Mouse (Mus musculus) MEL (cell line): Measurements from ENCODE around the gene Sgsm3. TPM values are rescaled to one million over a fixed set of nuclear protein-coding genes. Genes with fewer than 3 reads are reported as not detected.

Experiments
- DNase-seq: peaks from one replicate; pipeline ENCODE4 v3.0.0; 2011; ENCODE audit warnings: low read depth, low spot score
- H3K27ac ChIP-seq: 2 replicates; pipeline ENCODE4 v1.5.1; 2012; ENCODE audit warnings: low read depth, mild to moderate bottlenecking, control low read depth, low read length, moderate library complexity; ENCODE audit not compliant: control insufficient read depth
- H3K27me3 ChIP-seq, 2 experiments: fragments of 150-350 bp in 1 of 2; sonication (generic) in 1 of 2; 2 replicates each; pipeline ENCODE4 v1.6.1; 2012; ENCODE audit warnings: low read length in 2 of 2, mild to moderate bottlenecking in 2 of 2, improper control_type of control experiment in 1 of 2, moderate library complexity in 1 of 2; ENCODE audit not compliant: insufficient read depth in 2 of 2, control insufficient read depth in 1 of 2
- H3K36me3 ChIP-seq, 2 experiments: 2 replicates each; pipeline ENCODE4 v1.6.1; 2012 to 2014; ENCODE audit warnings: low read length in 2 of 2, improper control_type of control experiment in 1 of 2, inconsistent platforms in 1 of 2, mild to moderate bottlenecking in 1 of 2; ENCODE audit not compliant: insufficient read depth in 2 of 2, control insufficient read depth in 1 of 2
- H3K4me1 ChIP-seq, 2 experiments: fragments of 150-350 bp in 1 of 2; sonication (generic) in 1 of 2; 2 replicates each; pipeline ENCODE4 v1.6.1; 2012; ENCODE audit warnings: low read length in 2 of 2, improper control_type of control experiment in 1 of 2, mild to moderate bottlenecking in 1 of 2; ENCODE audit not compliant: insufficient read depth in 2 of 2, control insufficient read depth in 1 of 2
- H3K4me3 ChIP-seq, 2 experiments: fragments of 150-350 bp in 1 of 2; sonication (generic) in 1 of 2; 2 replicates each; pipeline ENCODE4 v1.5.1; 2012; ENCODE audit warnings: low read depth in 2 of 2, low read length in 2 of 2, mild to moderate bottlenecking in 2 of 2, moderate library complexity in 2 of 2, control low read depth in 1 of 2, improper control_type of control experiment in 1 of 2; ENCODE audit not compliant: control insufficient read depth in 1 of 2, insufficient read depth in 1 of 2
- H3K79me2 ChIP-seq: 2 replicates; pipeline ENCODE4 v1.6.1; 2012; ENCODE audit warnings: mild to moderate bottlenecking, low read length, moderate library complexity; ENCODE audit not compliant: control insufficient read depth, poor library complexity, insufficient read depth
- H3K9ac ChIP-seq: 2 replicates; pipeline ENCODE4 v1.6.1; 2012; ENCODE audit warnings: low read depth, mild to moderate bottlenecking, control low read depth, low read length, moderate library complexity; ENCODE audit not compliant: control insufficient read depth, poor library complexity, severe bottlenecking
- H3K9me3 ChIP-seq: fragments of 150-350 bp; sonication (generic); replicated peaks from 2 replicates; pipeline ENCODE4 v1.6.1; 2012; ENCODE audit warnings: mild to moderate bottlenecking, low read length, improper control_type of control experiment, moderate library complexity; ENCODE audit not compliant: insufficient read depth
- BHLHE40 ChIP-seq: IDR thresholded peaks from 2 replicates; pipeline ENCODE4 v1.6.1; 2012; ENCODE audit warnings: low read depth, mild to moderate bottlenecking, inconsistent platforms, low read length, improper control_type of control experiment, borderline replicate concordance
- ELF1 ChIP-seq: IDR thresholded peaks from 2 replicates; pipeline ENCODE4 v1.6.1; 2014; ENCODE audit warnings: low read depth, mild to moderate bottlenecking, inconsistent platforms, low read length, improper control_type of control experiment, moderate library complexity
- ETS1 ChIP-seq: IDR thresholded peaks from 2 replicates; pipeline ENCODE4 v1.6.1; 2012; ENCODE audit warnings: low read depth, mild to moderate bottlenecking, inconsistent platforms, low read length, improper control_type of control experiment, moderate library complexity
- GATA1 ChIP-seq: IDR thresholded peaks from 2 replicates; pipeline ENCODE4 v1.6.1; 2011; ENCODE audit warnings: low read depth, low read length, improper control_type of control experiment
- HCFC1 ChIP-seq: IDR thresholded peaks from 2 replicates; pipeline ENCODE4 v1.6.1; 2012; ENCODE audit warnings: low read depth, mild to moderate bottlenecking, inconsistent platforms, low read length, improper control_type of control experiment, moderate library complexity
- MAX ChIP-seq: IDR thresholded peaks from 2 replicates; pipeline ENCODE4 v1.6.1; 2011; ENCODE audit warnings: low read length, improper control_type of control experiment
- MAZ ChIP-seq: IDR thresholded peaks from 2 replicates; pipeline ENCODE4 v1.6.1; 2012; ENCODE audit warnings: low read depth, mild to moderate bottlenecking, inconsistent platforms, low read length, improper control_type of control experiment
- MEF2A ChIP-seq: IDR thresholded peaks from 2 replicates; pipeline ENCODE4 v1.6.1; 2014; ENCODE audit warnings: low read depth, mild to moderate bottlenecking, inconsistent platforms, low read length, improper control_type of control experiment; ENCODE audit not compliant: poor library complexity, insufficient replicate concordance, severe bottlenecking; ENCODE audit errors: extremely low read depth
- MXI1 ChIP-seq: IDR thresholded peaks from 2 replicates; pipeline ENCODE4 v1.6.1; 2011; ENCODE audit warnings: mild to moderate bottlenecking, low read depth, low read length, improper control_type of control experiment
- MYB ChIP-seq: IDR thresholded peaks from 2 replicates; pipeline ENCODE4 v1.6.1; 2011; ENCODE audit warnings: mild to moderate bottlenecking, low read depth, low read length, improper control_type of control experiment
- NELFE ChIP-seq: IDR thresholded peaks from 2 replicates; pipeline ENCODE4 v1.6.1; 2011; ENCODE audit warnings: low read depth, low read length, improper control_type of control experiment
- NRF1 ChIP-seq: IDR thresholded peaks from 2 replicates; pipeline ENCODE4 v1.6.1; 2014; ENCODE audit warnings: low read depth, mild to moderate bottlenecking, inconsistent platforms, low read length, improper control_type of control experiment, moderate library complexity; ENCODE audit not compliant: poor library complexity, insufficient read depth, severe bottlenecking
- POLR2A ChIP-seq, 2 experiments: IDR thresholded peaks; 2 replicates each; pipeline ENCODE4 v1.6.1; 2011 to 2012; ENCODE audit warnings: low read length in 2 of 2, mild to moderate bottlenecking in 2 of 2, control low read depth in 1 of 2, improper control_type of control experiment in 1 of 2, low read depth in 1 of 2, moderate library complexity in 1 of 2; ENCODE audit not compliant: control insufficient read depth in 1 of 2, insufficient read depth in 1 of 2, poor library complexity in 1 of 2
- POLR2AphosphoS2 ChIP-seq: IDR thresholded peaks from 2 replicates; pipeline ENCODE4 v1.6.1; 2011; ENCODE audit warnings: low read length, improper control_type of control experiment
- RCOR1 ChIP-seq: IDR thresholded peaks from 2 replicates; pipeline ENCODE4 v1.6.1; 2012; ENCODE audit warnings: low read depth, mild to moderate bottlenecking, inconsistent platforms, low read length, improper control_type of control experiment
- SIN3A ChIP-seq: IDR thresholded peaks from 2 replicates; pipeline ENCODE4 v1.6.1; 2012; ENCODE audit warnings: low read length, improper control_type of control experiment, inconsistent platforms
- SMC3 ChIP-seq: IDR thresholded peaks from 2 replicates; pipeline ENCODE4 v1.6.1; 2011; ENCODE audit warnings: low read depth, low read length, improper control_type of control experiment
- TAL1 ChIP-seq: IDR thresholded peaks from 2 replicates; pipeline ENCODE4 v1.6.1; 2012; ENCODE audit warnings: mild to moderate bottlenecking, inconsistent platforms, low read length, moderate library complexity, mixed read lengths
- TCF12 ChIP-seq: IDR thresholded peaks from 2 replicates; pipeline ENCODE4 v1.6.1; 2014; ENCODE audit warnings: low read depth, mild to moderate bottlenecking, inconsistent platforms, low read length, improper control_type of control experiment, moderate library complexity
- USF1 ChIP-seq: IDR thresholded peaks from 2 replicates; pipeline ENCODE4 v1.6.1; 2014; ENCODE audit warnings: low read depth, mild to moderate bottlenecking, inconsistent platforms, low read length, improper control_type of control experiment, moderate library complexity
- ZC3H11A ChIP-seq: IDR thresholded peaks from 2 replicates; pipeline ENCODE4 v1.6.1; 2012; ENCODE audit warnings: low read depth, mild to moderate bottlenecking, inconsistent platforms, low read length, improper control_type of control experiment
- ZMIZ1 ChIP-seq: IDR thresholded peaks from 2 replicates; pipeline ENCODE4 v1.6.1; 2012; ENCODE audit warnings: low read depth, mild to moderate bottlenecking, inconsistent platforms, low read length, improper control_type of control experiment, moderate library complexity
- ZNF384 ChIP-seq: IDR thresholded peaks from 2 replicates; pipeline ENCODE4 v1.6.1; 2012; ENCODE audit warnings: low read depth, mild to moderate bottlenecking, inconsistent platforms, low read length, improper control_type of control experiment
- polyA plus RNA-seq, 2 experiments: library from polyadenylated mRNA; stranded (reverse) in 1 of 2; unstranded in 1 of 2; fragments of >175 nt in 1 of 2; fragments of >200 nt in 1 of 2; gene quantifications; 2 replicates each; pipeline versions ENCODE4 v1.2.1 to v1.2.4; 2012; ENCODE audit warnings: low replicate concordance in 2 of 2, low read depth in 1 of 2; ENCODE audit not compliant: insufficient read length in 2 of 2, insufficient read depth in 1 of 2, missing spikeins in 1 of 2
- total RNA-seq: library from RNA; depleted of rRNA; stranded (reverse); fragments of 300-350 nt; gene quantifications from 2 replicates; pipeline ENCODE4 v1.2.3, GENCODE M21; 2012

Sgsm3 gene
- total and polyA plus RNA-seq, 3 experiments: 33.0 to 39.5 TPM; not detected in 1

DNA sequence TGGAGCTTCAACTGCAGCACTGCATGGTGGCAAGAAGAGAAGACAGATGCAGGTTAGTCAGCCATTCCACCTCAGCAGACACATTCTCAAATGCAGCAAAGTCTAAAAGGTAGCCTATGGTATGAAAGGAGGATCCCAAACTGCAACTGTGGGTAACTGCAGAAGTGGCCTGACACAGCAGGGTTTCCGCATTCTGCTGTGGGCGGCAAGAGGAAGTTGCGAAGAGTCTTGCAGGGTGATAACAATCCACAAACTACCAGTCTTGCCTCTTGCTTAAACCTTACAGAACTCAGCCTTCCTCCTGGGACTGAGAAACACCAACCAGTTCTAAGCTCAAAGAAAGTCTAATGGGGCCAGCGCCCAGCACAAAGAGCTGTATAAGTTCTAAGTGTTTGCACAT, 67.8 kb downstream of the Sgsm3 start (continued):
- TF ChIP-seq MXI1 (peak; percentile 62; the same call in 1 of the 2 replicates), ELF1 (peak; percentile 87), BHLHE40 (no peak), GATA1 (peak; percentile 89), MEF2A (no peak), RCOR1 (no peak; the same call in 1 of the 2 replicates), TAL1 (peak; percentile 25; the same call in 1 of the 2 replicates), MYB (peak; percentile 5; the same call in 1 of the 2 replicates), ZC3H11A (no peak), POLR2A (IDR thresholded peaks at IDR 0.05; ENCODE audit: control insufficient read depth in 1 of 2, insufficient read depth in 1 of 2, low read depth in 1 of 2, low read length in 2 of 2, poor library complexity in 1 of 2) (no peak), ETS1 (peak; percentile 95)

- Histone ChIP-seq H3K9me3 (no peaks in the 10 kb centered on the region), H3K4me1 (peaks cover 12 to 27% of the 10 kb centered on the region in 2 experiments), H3K36me3 (peaks cover 0 to 29% of the 10 kb centered on the region in 2 experiments; a peak in 2 of 4 replicates), H3K9ac (peak overlapping the region; percentile 48), H3K27ac (peak overlapping the region; percentile 91), H3K4me3 (peak overlapping the region; percentile 1 to 12; a peak in 3 of 4 replicates), H3K27me3 (no peaks in the 10 kb centered on the region), H3K79me2 (no peaks in the 10 kb centered on the region)
- DNase-seq: no peak
- TF ChIP-seq USF1 (no peak), TAL1 (no peak), ZC3H11A (no peak), SMC3 (no peak), MAZ (no peak), GATA1 (no peak), SIN3A (no peak), NRF1 (no peak), ZNF384 (no peak), MAX (no peak), RCOR1 (no peak), BHLHE40 (no peak), POLR2AphosphoS2 (no peak), HCFC1 (no peak), ZMIZ1 (no peak), TCF12 (no peak), NELFE (no peak), ETS1 (no peak)
These were observed 68.5 kb downstream of the Sgsm3 start for GRCm38 (mm10) chr15:81046061-81046460.
